Mouse (Mus musculus) WW6 (cell line): ENCODE results near the gene Arnt2.
A peak's percentile ranks its signal among the peaks of the same experiment; 100 is the strongest.

ENCODE experiments used
- DNase-seq: peaks from one replicate; pipeline ENCODE4 v3.0.0-alpha.2; 2013; ENCODE audit warnings: low read depth, low spot score

Gene Arnt2

DNA sequence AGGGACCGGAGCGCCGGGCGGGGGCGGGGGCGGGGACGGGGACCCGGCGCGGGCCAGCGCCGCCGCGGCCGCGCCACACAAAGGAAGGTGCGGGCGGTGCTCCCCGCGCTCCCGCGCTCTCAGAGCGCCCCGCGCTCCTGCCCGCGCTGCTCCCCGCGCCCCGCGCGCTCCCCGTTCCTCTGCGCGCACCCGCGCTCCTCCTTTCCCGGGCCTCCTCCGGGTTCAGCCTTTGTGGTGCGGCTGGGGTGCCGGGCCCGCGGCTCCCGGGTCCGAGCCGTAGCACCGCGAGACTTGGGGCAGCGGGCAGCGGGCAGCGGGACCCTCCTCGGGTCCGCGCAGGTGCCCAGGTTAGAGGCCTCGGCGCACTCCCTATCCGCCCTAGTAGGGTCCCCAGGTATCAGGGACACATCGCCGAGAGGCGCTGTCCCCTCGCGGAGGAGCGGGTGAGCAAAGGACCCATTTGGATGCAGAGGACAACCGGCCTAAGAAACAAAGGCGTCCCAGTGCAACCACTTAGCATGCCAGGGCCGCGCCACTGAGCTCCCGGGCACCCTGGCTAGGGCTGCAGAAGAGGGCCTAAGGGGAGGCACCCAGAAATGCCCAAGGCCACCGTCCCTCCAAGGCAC lies at the start of gene Arnt2:
Gene Arnt2 (minus strand): TSS at position 281 of the 626 bp plus-strand sequence.
- no peak for DNase-seq

DNA sequence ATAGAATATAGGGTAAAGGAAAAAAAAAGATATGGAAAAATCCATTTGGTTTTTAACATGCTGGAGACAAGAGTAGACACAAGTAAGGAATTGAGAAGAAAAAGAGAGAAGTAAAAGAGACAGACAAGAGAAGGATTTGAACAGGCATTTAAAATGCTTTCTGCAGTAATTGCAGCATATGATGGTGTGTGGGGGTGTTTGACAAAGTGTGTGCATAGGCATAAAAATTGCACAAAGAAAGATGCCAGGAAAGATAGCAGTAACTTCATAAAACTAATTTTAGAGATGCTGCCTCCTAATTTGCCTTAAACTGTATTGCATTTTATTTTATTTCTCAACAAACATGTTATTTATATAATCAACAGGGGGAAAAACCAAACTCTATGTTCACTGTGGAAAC lies 41.7 kb upstream of the Arnt2 start:
- no peak for DNase-seq

DNA sequence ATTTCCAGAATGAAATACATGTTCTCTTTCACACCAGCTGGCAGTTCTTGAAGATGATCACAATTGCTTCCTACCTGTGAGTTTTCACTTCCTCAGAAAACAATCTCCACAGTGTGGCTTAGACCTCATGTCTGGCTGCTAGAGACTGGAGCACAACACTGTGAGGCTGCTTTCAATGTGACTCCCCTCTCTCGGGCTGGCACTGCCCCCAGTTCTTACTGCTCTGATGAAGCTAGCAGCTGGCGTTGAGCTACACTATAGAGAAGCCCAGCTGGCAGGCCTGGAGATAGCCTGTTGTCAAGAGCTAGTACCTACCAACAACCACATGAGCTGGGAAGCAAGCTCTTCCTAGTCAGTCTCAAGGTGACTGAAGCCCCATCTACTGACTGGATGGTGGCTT lies 39.1 kb upstream of the Arnt2 start:
- no peak for DNase-seq

DNA sequence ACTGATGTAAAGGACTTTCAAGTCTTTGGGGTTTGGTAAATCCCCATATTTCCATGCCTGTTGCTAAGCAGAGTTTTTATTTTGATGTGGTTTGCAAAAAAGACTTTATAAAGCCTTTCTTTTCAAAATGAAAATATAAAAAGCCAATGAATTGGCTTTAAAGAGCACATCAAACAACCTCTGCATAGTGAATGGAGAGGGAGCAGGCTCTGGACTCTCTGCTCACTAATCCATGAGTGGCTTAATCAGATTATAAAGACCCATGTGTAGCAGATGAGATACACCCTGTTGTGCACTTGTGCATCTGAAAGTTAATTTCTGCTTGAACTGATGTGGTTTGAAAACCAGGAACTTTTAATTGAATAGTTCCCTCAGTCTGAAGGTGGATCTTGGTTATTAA lies 38.5 kb upstream of the Arnt2 start:
- DNase-seq, result no peak

DNA sequence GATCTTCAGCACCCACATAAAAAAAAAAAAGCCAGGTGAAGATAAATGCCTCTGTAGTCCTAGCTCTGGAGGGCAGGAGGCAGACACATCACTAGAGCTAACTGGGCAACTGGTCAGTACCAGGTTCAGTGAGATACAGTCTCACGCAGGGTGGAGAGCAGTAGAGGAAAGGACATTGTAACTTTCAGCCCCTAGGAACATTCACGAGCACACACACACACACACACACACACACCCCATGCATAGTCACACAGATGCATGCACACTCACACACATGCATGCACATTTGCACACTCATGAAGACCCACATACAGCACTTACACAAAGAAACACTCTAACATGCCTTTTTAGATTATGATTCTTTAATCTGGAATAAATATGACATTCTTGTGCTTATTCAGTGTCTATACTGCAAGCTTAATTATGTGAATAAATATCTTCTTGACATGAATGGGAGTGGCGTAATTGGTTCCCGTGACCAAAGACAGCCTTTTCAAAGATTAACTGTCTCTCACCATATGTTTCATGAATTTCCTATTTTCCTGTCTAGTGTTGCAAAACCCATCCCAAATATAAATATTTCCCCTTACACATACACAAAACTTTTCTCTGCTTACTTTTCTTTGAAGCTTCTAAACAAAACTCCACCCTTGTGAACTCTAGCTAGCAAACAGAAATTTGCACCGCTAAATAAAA lies 37.9 kb upstream of the Arnt2 start:
- DNase-seq, result no peak

DNA sequence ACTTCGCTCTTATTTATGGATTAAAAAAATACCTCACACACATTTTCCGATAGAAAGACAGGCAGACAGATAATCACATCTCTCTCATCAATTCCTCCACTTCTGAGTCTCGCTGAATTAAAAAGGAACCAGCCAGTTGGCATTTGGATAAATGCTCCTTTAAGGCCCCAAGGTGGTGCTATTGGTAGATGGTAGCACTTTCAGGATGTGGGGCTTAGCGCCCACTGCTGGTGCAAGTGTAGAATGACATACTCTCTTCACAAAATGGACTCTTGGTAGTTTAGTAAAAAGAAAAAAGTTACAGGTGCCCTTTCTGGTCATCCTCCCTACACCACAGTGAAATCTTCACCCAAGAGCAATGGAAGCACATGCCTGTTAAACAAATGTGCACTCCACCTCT lies 37.1 kb upstream of the Arnt2 start:
- DNase-seq, result peak; percentile 54

DNA sequence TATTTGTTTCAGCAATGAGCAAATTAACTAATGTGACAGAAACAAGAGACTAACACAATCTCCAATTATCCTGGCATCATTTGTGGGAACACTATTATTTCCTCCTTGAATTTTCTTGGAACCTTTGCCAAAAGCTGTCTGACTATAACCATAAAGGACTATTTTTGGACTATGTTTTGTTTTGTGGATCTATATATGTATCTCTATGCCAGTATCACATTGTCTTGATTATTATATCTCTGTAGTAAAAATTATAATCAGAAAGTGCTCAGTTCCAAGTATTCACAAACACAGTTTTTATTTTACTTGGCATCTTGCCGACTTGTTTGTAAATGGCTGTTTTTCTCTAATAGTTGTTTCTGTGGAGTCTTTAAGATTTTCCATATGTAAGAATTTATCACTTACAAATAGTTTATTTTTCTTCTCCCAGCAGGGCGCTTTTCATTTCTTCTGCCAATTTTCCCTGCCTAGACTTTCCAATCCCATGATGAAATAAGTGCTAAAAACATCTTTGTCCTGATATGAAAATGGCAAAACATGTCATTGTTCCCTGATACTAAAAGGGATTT lies 32.5 kb upstream of the Arnt2 start:
- no peak for DNase-seq

DNA sequence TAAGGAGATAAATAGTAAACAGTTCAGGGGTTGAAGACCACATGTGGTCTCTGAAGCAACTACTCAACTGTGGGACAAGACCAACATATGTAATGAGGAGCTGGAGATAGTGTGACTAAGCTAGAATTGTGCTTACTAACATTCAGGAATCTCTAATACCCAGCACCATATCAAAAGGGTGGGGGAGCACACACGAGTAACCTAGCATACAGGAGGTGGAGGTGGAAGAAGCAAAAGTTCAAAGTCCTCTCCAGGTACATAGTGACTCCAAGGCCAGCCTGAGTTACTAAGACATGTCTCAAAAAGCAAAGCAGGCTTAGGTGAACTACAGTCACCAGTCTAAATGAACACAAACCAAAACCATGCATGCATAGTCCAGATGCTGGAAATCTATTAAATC lies 29.6 kb upstream of the Arnt2 start:
- DNase-seq, result no peak

DNA sequence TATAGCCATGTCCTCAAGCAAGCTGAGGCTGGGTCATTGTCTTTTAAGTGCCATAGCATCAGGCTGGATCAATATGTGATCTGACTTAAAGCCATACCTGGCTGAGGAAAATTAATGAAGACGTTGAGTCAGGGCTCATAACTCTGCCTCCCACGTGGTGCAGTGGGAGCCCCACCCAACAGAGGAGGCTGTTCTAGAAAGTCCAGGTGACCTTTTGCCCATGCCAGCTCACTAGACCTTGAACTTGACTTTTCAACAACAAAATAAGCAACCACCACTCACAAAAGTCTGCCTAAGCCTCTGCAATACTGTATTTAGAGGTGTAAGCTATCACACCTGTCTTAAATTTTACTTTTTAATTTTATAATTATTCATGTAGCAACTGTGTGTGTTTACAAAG lies 24.9 kb upstream of the Arnt2 start:
- DNase-seq, result no peak

DNA sequence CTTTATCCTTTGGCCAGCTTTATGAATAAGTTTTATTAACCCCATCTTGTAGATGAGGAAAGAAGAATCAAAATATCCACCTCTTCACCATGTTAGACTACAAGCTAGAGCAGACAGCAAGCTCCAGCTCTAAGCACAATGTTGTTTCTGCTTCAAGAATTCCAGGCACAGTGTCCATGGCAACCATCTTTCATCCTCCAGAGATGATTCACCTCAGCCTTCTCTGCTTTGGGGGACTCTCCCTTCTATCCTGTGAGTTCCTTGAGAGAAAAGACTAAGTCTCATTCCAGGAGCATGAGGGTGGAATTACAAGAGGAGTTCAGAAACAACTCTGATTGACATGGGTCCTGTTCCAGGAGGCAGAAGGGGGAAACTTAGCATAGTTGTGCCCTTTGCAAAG lies 22.2 kb upstream of the Arnt2 start:
- DNase-seq, result no peak

DNA sequence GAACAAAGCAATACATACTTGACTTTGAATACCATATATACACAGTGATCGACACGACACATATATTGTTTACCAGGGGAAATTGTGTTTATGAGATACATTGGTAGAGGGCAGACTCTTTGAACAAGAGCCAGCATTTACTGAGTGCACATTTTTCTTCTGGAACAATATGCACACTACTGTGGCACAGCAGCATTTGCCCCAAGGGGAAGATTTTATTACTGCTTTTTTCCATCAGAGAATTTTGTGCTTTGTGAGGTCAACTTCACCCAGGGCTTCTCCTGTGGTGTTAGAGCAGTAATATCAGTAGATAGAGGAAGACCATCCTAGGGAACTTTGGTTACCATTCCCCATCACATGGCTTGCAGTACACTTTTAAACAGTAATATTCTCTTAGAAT lies 17.2 kb upstream of the Arnt2 start:
- DNase-seq, result no peak

DNA sequence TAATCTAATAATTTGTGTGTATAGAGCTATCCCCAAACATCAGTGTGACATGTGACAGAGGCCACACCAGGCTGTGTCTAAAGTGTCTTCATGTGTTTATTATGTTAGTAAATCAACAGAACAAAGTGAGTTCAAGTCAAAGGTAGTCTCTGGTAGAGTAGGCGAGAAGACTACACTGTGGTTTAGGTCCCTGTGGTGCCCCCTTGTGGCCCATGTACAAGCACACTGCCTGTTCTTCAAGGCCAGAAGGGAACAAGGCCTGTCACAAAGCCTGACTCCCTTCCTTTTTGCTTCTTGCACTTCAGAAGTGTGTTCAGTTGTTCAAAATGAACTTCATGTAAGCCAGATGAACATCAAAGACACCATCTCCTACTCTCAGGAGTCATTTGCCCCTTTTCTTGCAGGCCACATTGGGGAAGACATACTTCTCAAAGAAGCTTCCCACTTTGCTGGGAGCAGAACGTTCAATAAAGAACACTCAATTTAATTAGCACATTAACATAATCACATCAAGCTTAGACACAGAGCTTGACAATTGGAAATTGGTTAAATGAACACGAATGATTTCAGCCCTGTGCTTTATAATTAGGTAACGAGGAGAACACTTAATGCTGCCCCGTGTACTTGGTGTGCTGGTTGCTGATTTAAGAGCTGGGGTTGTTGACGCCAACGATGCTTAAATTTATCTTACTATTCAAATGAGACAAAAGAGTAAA lies 14.9 kb upstream of the Arnt2 start:
- DNase-seq, result no peak

DNA sequence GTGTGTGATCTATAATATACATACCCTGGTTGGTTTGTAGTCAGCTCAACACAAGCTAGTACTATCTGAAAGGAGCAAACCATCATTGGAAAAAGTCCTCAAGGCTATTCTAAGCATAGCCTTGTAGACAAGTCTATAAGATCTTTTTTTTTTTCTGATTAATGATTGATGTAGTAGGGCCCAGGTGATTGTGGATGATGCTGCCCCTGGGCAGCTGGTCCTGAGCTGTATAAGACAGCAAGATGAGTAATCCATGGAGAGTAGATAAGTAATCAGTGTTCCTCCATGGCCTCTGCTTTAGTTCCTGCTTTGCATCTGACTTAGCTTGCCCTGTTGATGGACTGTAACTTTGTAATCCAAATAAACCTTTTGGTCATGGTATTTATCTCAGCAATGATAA lies 11.8 kb upstream of the Arnt2 start:
- no peak for DNase-seq

DNA sequence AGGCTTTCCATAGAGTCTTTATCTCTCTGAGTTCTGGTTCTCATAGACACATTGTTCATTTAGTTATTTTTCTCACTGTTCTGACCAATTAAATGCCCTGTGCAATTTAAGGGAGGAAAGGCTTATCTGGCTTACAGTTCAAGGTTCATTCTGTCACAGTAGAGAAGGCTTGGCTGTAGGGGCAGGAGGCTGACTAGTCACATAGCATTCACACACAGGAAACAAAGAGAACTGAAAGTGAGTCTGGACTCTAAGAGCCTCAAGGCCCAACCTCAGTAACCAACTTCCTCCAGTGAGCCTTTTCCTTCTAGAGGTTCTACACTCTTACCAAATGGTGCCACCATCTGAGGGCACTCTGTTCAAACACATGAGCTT lies 11.3 kb upstream of the Arnt2 start:
- no peak for DNase-seq

DNA sequence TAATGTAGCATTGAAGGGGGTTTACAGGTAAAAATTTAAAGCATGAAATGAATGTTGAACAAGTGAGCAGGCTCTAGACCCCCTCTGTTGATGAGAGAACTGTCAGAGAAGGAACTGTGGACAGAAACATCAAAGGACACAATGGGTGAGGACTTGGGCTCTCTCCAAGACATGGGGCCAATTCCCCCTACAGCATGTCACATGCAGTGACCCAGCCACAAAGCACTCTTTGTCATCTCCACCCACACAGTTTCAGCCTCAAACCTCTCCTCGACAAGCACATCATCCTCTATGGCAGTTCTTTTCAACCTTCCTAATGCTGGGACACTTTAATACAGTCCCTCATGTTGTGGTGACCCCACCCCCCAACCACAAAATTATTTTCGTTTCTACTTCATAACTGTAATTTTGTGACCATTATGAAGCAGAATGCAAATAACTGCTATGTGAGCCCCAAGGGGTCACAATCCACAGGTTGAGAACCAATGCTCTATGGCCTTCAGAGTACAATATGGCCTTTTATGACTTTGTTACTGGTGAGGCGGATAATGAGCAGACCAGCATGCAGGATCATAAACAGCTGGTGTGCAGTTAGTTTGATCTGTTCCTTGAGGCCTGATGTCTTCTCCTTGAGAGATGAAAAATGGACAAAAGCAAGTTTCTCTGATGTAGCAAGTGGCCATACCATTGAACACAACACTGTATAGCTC lies 10.8 kb upstream of the Arnt2 start:
- DNase-seq, result no peak

DNA sequence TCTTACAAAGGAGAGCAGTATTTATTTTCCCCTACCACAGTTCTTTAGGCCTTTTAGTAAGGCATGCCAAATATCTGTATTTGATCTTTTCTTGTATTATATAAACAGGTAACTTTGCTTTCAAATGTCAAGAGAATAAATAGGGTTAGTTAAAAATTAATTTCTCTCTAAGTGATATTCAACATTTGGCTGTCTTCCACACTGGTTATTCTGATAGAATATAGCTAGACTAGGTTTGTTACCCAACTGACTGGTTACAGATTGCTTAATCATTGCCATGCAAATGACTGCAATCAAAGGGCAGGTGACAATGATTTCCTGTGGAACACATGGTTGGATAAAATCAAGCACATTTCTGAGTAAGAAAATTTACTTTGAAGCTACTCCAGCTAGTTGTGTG lies 7.5 kb upstream of the Arnt2 start:
- no peak for DNase-seq

DNA sequence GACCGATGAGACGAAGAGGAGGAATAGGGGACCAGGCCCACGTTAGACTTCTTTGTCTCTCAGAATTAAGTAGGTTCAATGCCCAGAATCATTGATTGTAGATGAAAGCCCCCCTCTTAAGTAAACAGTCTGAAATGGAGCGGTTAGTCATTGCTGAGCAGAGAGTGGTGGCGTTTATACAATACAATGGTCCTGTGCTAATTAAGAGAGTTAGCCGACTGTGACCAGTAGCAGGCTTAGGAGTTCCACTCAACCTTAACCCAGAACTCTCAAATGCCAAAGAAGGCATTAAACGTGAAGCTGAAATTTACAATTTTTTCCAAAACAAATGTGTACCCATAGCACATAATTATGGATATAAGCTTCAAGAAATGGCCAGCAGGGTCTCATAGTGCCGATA lies 2.6 kb upstream of the Arnt2 start:
- DNase-seq, result no peak

DNA sequence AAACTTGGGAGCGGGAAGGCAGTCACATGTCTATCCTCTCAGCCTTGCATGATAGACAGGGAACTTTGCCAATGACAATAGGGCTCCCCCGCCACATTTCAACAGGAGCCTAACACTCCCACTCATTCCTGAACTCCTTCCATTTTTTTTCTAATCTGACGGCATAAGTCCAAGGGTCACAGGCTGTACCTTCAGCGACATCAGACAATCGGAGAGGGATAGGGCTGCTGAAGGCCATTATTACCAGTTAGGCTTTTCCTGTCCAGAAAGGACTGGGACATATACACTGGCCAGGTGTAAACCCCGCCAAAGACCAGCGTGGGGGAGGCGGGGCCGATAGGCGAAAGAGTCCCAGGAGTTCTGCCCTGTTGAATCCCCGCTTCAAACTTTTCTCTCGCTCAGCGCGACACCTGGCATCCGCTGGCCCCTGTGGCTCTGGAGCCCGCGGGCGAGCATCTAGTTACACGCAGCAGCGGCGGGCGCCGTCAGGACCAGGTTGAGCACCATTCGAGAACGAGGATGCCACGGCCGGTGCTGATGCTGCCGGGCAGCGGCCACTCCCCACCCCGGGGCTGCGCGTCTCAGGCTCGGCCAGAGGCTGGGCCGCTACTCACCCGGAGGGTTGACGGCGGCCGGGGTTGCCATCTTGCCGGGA lies 608 bp downstream of the Arnt2 start:
- no peak for DNase-seq

DNA sequence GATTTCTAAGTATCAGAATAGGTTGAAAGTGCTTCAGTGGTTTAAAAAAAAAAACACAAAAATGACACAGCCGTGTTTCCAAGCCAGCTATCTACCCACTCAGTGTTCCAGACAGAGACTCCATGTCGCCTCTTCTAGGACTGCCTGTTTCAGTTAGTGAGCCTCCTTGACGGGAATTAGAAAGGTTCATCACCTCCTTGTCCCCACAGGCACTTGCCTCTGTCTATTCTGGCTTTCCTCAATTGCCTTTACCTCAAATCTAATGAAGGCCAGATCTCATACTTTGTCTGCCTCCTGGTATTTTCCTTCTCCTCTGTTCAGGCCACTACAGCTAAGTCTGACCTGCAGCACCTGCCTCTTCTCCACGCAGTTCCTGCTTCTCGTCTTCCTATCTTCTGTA lies 1.7 kb downstream of the Arnt2 start:
- DNase-seq, result no peak

DNA sequence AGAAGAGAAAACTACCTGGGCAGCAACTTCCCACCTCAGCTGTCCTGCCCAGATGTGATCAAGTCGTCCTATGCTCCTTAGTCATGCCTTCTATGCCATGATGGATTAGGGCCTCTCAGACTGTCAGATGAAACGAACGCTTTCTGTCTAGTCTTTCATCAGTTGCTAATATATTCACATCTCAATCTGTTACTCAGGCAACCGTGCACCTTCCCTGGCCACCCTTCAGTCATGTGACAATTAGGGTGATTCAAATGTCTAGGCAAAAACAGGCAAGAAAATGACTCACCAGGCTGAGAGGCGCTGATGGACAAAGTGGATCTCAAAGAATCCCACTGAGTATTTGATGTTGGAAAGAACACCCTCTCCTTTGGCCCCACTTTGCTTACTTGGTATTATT lies 6.6 kb downstream of the Arnt2 start:
- no peak for DNase-seq

DNA sequence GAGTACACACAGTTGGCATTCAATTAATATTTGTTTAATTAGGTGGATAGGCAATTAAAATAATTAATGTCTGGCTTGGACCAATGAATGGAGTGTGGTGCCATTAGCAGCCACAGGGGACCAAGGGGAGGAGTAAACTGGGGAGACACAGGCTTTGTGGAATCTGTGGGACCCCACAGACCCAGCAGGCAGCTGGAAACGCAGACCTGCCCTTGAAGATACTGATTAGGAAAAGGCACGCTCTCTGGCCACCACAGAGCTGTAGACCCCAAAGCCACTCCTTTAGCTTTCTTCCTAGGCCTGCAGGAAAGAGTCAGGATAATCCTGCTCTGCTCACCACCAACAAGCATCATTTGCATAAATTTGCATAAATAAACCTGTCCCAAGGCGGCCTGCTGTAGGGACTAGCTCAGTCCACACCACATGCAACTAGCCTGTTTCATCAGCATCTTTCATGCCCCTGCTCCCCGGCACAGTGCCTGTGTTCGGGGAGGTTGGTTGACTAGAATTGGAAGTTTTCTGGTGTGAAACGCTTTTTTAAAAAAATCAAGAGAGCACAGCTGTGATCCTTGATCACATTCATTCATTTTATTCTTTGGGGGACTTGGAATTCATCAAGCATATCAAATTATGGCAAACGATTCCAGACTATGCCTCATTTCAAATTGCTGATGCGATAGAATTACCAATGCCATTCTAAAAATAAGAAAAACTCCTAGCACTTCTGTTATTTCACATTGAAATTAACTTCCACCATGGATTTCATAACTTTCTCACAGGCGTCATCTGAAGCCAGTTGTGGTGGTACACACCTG lies 8.1 kb downstream of the Arnt2 start:
- no peak for DNase-seq
